Mouse (Mus musculus): ENCODE measurements at regions not wholly inside any gene's neighbourhood (a gene's known extent, or its start where the extent isn't known, plus 50 kb on each side); places are given as distances from the start of the nearest gene placed in this dataset.
"Not testable (repeated sequence)": the region's sequence is repeated elsewhere in the genome, so short reads cannot be mapped to it uniquely, and the experiment has no call there.

DNA sequence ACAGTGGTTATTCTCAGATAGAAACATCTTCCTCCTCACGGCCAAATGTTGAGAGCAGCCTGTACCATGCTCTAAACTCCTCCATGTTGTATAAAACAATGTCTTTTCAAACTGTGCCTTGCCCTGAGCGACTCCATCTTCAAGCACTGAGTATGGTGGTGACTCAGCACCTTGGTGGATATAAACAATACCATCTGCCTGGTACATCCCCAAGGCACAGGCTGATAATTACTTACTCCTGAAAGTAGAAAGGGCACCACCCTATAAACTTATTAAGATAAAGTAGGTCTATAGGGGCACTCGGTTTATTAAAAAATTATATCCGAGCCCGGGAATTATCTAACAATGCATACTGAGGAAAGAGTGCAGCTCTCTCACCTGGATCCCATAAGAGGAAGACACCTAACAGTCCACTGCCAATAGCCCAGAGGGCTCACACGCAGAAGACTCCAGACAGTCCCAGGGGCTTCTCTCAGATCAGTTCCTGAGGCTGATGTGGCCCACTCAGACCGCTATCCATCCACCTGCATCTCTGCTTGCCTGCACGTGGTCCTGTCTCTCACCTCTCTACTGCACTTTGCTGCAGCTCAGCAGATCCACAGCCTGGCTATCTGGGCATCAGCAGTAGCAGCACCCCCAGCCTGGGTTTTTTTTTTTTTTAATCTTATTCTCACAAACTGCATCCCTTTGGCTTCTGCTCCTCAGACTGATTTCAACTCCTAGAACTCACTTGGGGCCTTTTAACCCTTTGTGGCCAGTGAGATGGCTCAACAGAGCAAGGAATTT is 109.7 kb upstream of the Dlg1 start:
- no peak for DNase-seq

GRCm38 (mm10) chr16:31560426-31560825 is 102.8 kb upstream of the Dlg1 start:
- no peak for DNase-seq

DNA sequence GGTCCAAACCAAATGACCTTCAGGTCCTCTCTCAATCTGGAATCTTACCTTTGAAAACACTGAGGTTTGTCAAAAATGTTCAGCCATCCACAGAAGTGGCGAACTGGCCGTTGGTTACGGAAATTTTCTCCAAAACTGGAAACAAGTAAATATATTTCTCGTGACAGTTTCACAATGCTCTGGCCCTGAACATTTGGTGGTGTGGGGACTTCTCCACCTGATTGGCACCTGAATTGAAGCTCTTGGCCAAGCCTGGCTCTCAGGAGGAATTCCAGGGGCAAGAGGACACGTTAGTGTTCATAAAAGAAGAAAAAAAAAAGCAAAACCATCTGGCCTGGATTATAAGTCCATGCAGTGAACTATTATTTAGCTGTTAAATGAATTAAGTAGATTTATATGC is 98.3 kb upstream of the Dlg1 start:
- DNase-seq, result no peak

- DNase-seq, result no peak
Measured at GRCm38 (mm10) chr16:31568316-31568715, 94.9 kb upstream of the Dlg1 start.

DNA sequence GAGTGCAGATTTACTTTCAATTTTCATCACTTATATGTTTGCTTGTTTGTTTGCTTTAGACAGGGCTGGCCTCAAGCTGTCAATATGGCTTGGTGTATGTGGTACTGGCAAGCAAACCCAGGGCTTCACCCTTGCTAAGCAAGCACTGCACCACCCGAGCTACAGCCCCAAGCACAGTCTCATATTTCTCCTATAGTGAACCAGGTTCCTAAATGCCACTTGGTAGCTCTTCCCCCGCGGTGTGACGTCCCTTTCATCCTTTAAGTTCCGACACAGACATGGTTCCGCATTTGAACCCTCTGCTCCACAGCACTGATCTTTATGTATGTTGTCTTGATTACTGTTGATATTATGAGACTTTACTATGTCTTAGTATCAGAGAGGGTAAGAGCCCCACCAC is 93.4 kb upstream of the Dlg1 start:
- DNase-seq, result no peak

- peak; percentile 53 for DNase-seq
Measured at GRCm38 (mm10) chr16:31570311-31571139, 92.7 kb upstream of the Dlg1 start.

DNA sequence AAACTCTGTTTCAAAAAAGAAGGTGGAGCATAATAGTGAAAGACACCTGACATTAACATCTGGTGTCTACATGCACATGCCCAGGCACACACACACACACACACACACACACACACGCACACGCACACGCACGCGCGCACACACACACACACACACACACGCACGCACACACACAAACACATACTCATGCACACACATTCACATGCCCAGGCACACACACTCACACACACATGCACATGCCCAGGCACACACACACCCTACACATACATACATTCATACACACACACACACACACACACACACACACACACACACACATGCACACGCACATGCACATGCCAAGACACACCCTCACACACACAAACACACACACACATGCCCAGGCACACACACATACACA is 89.4 kb upstream of the Dlg1 start:
- DNase-seq, result not testable (repeated sequence)

DNA sequence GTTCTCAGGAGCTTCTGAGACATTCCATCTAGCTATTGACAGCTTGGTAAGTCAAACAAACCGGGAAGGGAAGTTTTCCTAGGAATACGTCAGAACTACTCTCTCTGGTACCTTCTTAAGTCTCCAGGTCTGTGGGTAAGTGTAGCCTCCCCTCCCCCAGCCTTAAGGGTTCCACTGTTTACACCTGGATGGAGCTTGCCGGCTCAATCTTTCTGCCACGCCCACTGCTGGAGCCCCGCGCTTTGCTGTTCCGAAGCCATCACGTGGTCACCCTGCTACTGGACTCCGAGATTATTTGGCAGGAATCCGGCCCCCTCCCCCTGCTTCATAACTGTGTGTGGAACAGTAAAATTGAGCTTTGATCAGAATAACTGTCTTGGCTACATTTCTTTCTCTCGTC is 87.6 kb upstream of the Dlg1 start:
- not testable (repeated sequence) for DNase-seq

- no peak for DNase-seq
Measured at GRCm38 (mm10) chr16:31576422-31576821, 86.8 kb upstream of the Dlg1 start.

DNA sequence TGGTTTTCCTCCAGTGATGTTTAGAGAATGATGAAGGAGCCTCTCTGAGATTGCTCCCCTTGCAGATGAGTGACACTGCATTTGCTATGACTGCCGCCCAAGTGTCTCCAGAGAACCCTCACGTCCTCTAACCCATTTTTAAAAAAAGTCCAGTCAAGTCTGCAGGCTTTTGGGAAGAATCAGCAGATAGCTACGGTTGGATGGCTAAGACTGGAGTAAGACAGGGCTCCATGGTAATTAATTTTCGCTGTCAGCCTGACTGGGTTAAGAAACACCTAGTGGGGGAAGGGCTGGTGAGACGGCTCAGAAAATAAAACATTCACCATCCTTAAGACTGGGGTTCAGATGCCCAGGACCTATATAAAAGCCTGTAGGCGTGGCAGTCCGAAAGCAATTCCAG is 85.9 kb upstream of the Dlg1 start:
- no peak for DNase-seq

- DNase-seq, result no peak
Measured at GRCm38 (mm10) chr16:31579318-31579717, 83.9 kb upstream of the Dlg1 start.

- DNase-seq, result no peak
Measured at GRCm38 (mm10) chr16:31580779-31581178, 82.5 kb upstream of the Dlg1 start.

DNA sequence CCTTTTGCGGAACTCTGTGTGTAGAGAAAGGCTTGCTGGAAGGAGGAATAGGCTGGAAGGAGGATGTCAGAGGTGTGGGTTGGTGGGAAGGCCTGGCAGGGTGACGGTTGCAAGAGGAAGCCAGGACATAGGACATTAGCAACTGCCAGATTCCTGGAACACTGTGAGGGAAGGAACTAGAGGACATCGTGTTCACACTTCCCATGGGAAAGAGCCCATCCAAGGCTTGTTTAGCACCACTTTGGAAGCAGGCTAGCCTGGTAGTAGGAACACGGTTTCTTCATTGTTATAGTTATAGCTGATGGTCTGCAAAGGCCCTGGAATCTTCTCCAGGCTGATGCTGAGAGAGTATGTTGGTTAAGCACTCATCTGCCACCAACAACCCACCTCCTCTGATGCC is 80.4 kb upstream of the Dlg1 start:
- DNase-seq, result no peak

DNA sequence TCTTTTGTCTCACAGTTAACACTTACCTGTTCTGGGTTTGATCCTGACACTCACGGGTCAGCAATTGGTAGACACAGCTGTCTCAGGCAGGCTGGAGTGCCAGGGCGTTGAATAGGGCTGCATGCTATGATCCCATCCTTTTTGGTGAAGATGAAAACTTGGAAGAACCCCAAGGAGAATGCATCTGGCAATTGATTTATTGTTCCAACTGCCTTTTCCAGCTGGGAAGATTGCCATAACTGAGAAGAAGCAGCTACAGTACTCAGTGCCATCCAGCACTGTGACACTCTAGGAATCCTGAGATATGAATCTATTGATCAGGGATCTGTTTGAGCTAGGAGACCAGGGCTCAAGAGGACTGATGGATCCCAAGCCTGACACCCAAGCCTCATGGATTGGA is 79.6 kb upstream of the Dlg1 start:
- no peak for DNase-seq

GRCm38 (mm10) chr16:31584216-31584823 is 78.9 kb upstream of the Dlg1 start:
- DNase-seq, result no peak

GRCm38 (mm10) chr16:31587036-31587435 is 76.2 kb upstream of the Dlg1 start:
- no peak for DNase-seq

DNA sequence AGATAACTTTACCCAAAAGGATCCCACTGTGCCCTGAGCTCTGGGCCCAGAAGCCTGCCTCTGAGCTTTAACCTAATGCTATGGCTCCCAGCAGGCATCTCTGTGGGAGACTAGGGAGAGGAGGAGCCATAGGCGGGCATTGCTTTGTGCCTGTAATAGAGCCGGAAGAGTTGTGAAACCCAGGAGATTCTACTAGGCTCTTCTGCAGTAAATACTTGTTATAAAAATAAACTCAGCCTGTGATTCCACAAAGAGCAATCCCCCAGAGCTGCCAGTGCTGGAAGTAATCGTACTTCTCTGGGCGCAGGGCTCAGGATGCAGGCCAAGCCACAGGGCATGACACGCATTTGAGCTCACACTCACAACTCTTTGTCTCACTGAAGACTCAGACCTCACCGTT is 73.7 kb upstream of the Dlg1 start:
- peak; percentile 65 for DNase-seq

- no peak for DNase-seq
Measured at GRCm38 (mm10) chr16:31591565-31591964, 71.7 kb upstream of the Dlg1 start.

- no peak for DNase-seq
Measured at GRCm38 (mm10) chr16:31592014-31592871, 71.0 kb upstream of the Dlg1 start.

GRCm38 (mm10) chr16:31592973-31593683 is 70.1 kb upstream of the Dlg1 start:
- no peak for DNase-seq

DNA sequence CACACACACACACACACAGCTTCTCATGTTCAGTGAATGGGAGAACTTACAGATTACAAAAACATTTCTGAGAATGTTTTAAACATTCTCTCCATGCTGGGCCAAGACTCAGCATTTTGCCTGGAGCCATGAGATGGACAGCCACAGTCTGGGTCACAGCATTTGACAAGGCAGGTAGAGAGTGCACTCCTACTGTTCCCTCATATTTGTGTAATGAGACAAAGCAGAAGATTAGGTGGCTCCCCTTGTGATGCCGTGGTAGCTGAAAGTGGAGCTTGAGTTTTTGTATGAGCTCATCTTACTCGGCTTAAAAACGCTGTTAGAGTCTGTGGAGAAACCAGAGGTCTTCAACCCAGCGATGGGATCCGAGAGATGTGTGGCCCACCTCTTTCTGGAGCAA is 65.3 kb upstream of the Dlg1 start:
- DNase-seq, result no peak
